Mouse (Mus musculus) hindbrain, embryonic 14.5 days (tissue): ENCODE measurements around the gene Cdyl. TPM values are rescaled to one million over a fixed set of nuclear protein-coding genes. Genes with fewer than 3 reads are reported as not detected.
A peak's percentile ranks its signal among the peaks of the same experiment; 100 is the strongest.

Experiments used
- ATAC-seq: fragments of 200-750 bp; cut with Nextera tagmentation; 2 replicates; pipeline ENCODE4 v1.8.0; 2017; ENCODE audit warnings: moderate number of reproducible peaks, mild to moderate bottlenecking, moderate TSS enrichment, moderate library complexity; ENCODE audit not compliant: low FRiP score
- DNase-seq: peaks from one replicate; pipeline ENCODE4 v3.0.0-alpha.2; 2015; ENCODE audit warnings: low spot score
- H3K27ac ChIP-seq: fragments of 300-500 bp; sonication (generic); 2 replicates; pipeline ENCODE4 v1.5.1; 2014; ENCODE audit warnings: mild to moderate bottlenecking, moderate library complexity
- H3K27me3 ChIP-seq: fragments of 300-500 bp; sonication (generic); 2 replicates; pipeline ENCODE4 v1.6.1; 2014; ENCODE audit warnings: mild to moderate bottlenecking, low read length, mixed read lengths; ENCODE audit not compliant: control insufficient read depth, insufficient read depth
- H3K36me3 ChIP-seq: fragments of 300-500 bp; sonication (generic); replicated peaks from 2 replicates; pipeline ENCODE4 v1.6.1; 2014; ENCODE audit not compliant: control insufficient read depth, insufficient read depth
- H3K4me1 ChIP-seq: fragments of 300-500 bp; sonication (generic); replicated peaks from 2 replicates; pipeline ENCODE4 v1.6.1; 2014; ENCODE audit warnings: antibody characterized with exemption, low read length, mixed read lengths; ENCODE audit not compliant: control insufficient read depth, insufficient read depth
- H3K4me2 ChIP-seq: fragments of 300-500 bp; sonication (generic); replicated peaks from 2 replicates; pipeline ENCODE4 v1.6.1; 2014; ENCODE audit warnings: mild to moderate bottlenecking, moderate library complexity
- H3K4me3 ChIP-seq: fragments of 300-500 bp; sonication (generic); replicated peaks from 2 replicates; pipeline ENCODE4 v1.5.1; 2014; ENCODE audit warnings: mild to moderate bottlenecking, low read length
- H3K9ac ChIP-seq: fragments of 300-500 bp; sonication (generic); 2 replicates; pipeline ENCODE4 v1.6.1; 2014
- H3K9me3 ChIP-seq: fragments of 300-500 bp; sonication (generic); 2 replicates; pipeline ENCODE4 v1.6.1; 2016; ENCODE audit warnings: low read length; ENCODE audit not compliant: control insufficient read depth
- WGBS: fragments of 180-500 bp; shearing (Covaris S2); extraction: QIAGEN DNeasy Blood & Tissue Kit; methylation state at CpG from one replicate; pipeline ENCODE4 v1.1.7; 2014; 5-methylcytosine and 5-hydroxymethylcytosine counted together
- polyA plus RNA-seq: library from polyadenylated mRNA; unstranded; fragments of >200 nt; fragmentation: Nextera tagmentation; extraction: Ambion mirVana; gene quantifications from 2 replicates; pipeline ENCODE4 v1.2.1, GENCODE M21; 2014

Gene Cdyl
- polyA plus RNA-seq, 1 experiment from 2014 or later, result 9.4 TPM

DNA sequence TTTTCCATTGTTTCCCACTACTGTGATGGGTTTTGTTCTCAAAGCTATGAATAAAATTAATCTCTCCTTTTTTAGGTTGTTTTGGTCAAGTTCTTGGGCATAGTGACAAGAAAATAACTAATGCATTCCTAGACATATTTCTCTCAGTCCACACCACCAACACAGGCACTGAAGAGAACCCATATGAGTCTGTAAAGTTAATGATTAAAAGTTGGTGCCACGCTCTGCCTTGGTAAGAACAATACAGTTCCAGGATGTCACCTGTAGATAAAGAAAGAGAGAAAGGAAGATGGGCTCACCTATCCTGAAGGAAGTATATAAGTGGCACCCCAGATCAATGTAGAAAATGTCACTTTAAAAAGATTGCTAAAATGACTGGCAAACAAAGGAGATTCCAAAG, 32.3 kb upstream of the Cdyl start:
- Histone ChIP-seq H3K4me3 (no peak overlapping the region), H3K9ac (no peak overlapping the region), H3K27me3 (no peaks in the 10 kb centered on the region), H3K27ac (no peak overlapping the region), H3K9me3 (no peaks in the 10 kb centered on the region), H3K4me1 (no peaks in the 10 kb centered on the region), H3K36me3 (no peaks in the 10 kb centered on the region), H3K4me2 (no peak overlapping the region)
- no peak for DNase-seq
- no peak for ATAC-seq
- 85% methylated on average over 1 of the region's 1 CpGs for WGBS

- no peak for DNase-seq
- Histone ChIP-seq H3K36me3 (no peaks in the 10 kb centered on the region), H3K27me3 (no peaks in the 10 kb centered on the region), H3K9ac (no peak overlapping the region), H3K27ac (no peak overlapping the region), H3K4me3 (no peak overlapping the region), H3K4me1 (no peaks in the 10 kb centered on the region), H3K9me3 (peaks cover 5% of the 10 kb centered on the region; the same call in 1 of the 2 replicates), H3K4me2 (no peak overlapping the region)
- no peak for ATAC-seq
- 78% methylated on average over 1 of the region's 1 CpGs for WGBS
These were observed 12.4 kb upstream of the Cdyl start for GRCm38 (mm10) chr13:35647132-35647823.

DNA sequence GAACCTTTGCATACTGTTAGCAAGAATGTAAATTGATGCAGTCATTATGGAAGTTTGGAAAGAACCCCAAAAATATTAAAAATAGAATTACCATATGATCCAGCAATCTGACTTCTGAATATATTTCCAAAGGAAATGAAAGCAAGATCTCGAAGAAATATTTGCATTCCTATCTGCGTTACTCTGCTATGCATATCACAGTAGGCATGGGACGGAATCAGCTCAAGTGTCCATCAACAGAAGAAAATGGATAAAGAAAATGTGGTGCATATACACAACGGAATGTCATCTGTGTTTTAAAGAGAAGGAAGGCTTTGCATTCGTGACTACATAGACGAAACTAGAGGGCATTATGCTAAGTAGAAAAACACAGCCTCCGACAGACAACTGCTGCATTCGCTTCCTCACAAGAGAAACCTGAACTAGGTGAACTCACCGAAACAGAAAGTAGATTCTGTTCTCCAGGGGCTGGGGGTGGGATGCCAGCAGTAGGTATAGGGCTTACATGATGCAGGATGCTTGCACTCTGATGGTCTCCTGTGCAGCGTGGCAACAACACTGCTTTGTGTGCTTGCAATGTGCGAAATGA, 9.3 kb upstream of the Cdyl start:
- Histone ChIP-seq H3K4me3 (no peak overlapping the region), H3K9me3 (peaks cover 5% of the 10 kb centered on the region; the same call in 1 of the 2 replicates), H3K36me3 (no peaks in the 10 kb centered on the region), H3K4me1 (no peaks in the 10 kb centered on the region), H3K27me3 (no peaks in the 10 kb centered on the region), H3K4me2 (no peak overlapping the region), H3K9ac (no peak overlapping the region), H3K27ac (no peak overlapping the region)
- DNase-seq (no peak), ATAC-seq (no peak)
- WGBS, result 89% methylated on average over 11 of the region's 11 CpGs

GRCm38 (mm10) chr13:35652851-35653250, 6.8 kb upstream of the Cdyl start:
- no peaks in the 10 kb centered on the region for H3K4me1 ChIP-seq
- no peaks in the 10 kb centered on the region for H3K27me3 ChIP-seq
- no peak overlapping the region for H3K4me2 ChIP-seq
- H3K9me3 ChIP-seq, result no peaks in the 10 kb centered on the region
- no peak for ATAC-seq
- no peak overlapping the region for H3K27ac ChIP-seq
- whole genome bisulfite sequencing, result 90% methylated on average over 4 of the region's 4 CpGs
- DNase-seq, result no peak
- H3K36me3 ChIP-seq, result no peaks in the 10 kb centered on the region
- H3K9ac ChIP-seq, result no peak overlapping the region
- no peak overlapping the region for H3K4me3 ChIP-seq

- Histone ChIP-seq H3K36me3 (no peaks in the 10 kb centered on the region), H3K4me1 (no peaks in the 10 kb centered on the region), H3K27me3 (no peaks in the 10 kb centered on the region), H3K9me3 (no peaks in the 10 kb centered on the region), H3K27ac (no peak overlapping the region), H3K4me2 (no peak overlapping the region), H3K4me3 (no peak overlapping the region), H3K9ac (no peak overlapping the region)
- no peak for DNase-seq
- WGBS, result 96% methylated on average over 2 of the region's 2 CpGs
- ATAC-seq, result no peak
These were observed 2.8 kb upstream of the Cdyl start for GRCm38 (mm10) chr13:35656853-35657252.

DNA sequence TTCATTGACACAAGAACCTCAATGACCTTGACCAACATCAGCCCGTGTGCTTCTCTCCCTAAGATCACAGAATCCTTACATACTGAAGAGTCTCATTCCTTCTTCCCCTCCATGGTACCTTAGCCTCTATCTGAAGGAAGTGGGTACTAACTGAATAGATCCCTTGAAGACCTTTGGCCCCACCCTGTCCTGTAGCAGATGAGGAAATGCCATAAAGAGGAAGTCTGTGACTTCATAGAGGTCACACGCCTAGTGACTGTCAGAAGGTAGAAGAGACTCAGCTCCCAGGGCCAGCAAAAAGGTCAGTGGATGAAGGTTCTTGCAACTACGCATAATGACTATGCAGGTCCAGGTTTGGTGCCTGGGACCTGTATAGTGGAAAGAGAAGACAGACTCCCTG, 5.8 kb downstream of the Cdyl start:
- no peak overlapping the region for H3K4me2 ChIP-seq
- H3K9me3 ChIP-seq, result no peaks in the 10 kb centered on the region
- H3K9ac ChIP-seq, result no peak overlapping the region
- no peak overlapping the region for H3K4me3 ChIP-seq
- DNase-seq (no peak), ATAC-seq (no peak)
- H3K27ac ChIP-seq, result no peak overlapping the region
- H3K36me3 ChIP-seq, result no peaks in the 10 kb centered on the region
- WGBS, result 92% methylated on average over 3 of the region's 3 CpGs
- no peaks in the 10 kb centered on the region for H3K4me1 ChIP-seq
- H3K27me3 ChIP-seq, result no peaks in the 10 kb centered on the region

DNA sequence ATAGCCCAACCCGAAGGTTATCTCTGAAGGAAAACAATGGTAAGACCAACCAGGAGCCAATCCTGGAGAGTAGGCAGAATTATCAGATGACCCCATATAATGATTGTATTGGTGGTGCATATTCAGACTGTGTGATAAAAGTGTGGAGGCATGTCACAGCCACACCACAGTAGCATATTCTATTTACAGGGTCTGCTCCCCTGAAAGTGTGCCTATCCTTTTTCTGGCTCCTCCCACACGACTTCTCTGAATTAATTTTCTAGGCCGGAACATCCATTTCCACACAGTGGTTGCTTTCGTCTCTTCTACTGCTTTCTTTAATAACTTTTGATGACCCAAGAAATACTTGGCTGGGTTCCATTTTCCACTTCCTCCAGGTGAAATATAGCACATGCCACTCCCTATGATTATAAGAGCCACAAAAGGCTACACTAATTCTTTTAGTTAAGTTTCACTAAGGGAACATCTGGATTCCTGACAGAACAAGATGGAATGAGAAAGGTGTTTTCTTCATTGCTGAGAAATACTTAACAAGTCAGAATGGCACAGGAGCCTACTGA, 10.4 kb downstream of the Cdyl start:
- Histone ChIP-seq H3K4me3 (no peak overlapping the region), H3K9ac (no peak overlapping the region), H3K9me3 (no peaks in the 10 kb centered on the region), H3K4me1 (no peaks in the 10 kb centered on the region), H3K4me2 (no peak overlapping the region), H3K27ac (no peak overlapping the region), H3K27me3 (no peaks in the 10 kb centered on the region), H3K36me3 (no peaks in the 10 kb centered on the region)
- DNase-seq, result no peak
- ATAC-seq, result no peak
- WGBS, result 88% methylated on average over 4 of the region's 4 CpGs

DNA sequence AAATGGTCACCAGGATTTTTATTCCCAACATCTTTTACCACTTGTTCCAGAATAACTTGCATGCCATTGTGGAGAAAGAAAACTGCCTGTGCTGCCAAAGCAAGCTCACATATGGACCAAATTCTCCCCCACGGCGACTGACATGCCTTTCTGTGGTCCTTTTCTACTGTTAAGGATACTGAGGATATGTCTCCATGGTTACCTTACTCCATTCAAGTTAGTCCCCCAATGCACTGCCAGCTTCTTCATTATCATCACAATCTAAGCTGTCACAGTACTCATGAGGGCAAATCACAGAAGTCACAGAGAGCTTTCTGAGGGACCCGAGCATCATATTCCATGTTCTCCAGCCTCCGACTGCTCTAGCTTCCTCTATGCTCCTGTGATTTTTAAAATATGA, 11.2 kb downstream of the Cdyl start:
- DNase-seq (no peak), ATAC-seq (peak; percentile 55; the same call in 1 of the 2 replicates)
- Histone ChIP-seq H3K27ac (no peak overlapping the region), H3K9ac (no peak overlapping the region), H3K4me2 (no peak overlapping the region), H3K4me3 (no peak overlapping the region), H3K9me3 (no peaks in the 10 kb centered on the region), H3K4me1 (no peaks in the 10 kb centered on the region), H3K36me3 (no peaks in the 10 kb centered on the region), H3K27me3 (no peaks in the 10 kb centered on the region)
- 19% methylated on average over 4 of the region's 4 CpGs for WGBS

DNA sequence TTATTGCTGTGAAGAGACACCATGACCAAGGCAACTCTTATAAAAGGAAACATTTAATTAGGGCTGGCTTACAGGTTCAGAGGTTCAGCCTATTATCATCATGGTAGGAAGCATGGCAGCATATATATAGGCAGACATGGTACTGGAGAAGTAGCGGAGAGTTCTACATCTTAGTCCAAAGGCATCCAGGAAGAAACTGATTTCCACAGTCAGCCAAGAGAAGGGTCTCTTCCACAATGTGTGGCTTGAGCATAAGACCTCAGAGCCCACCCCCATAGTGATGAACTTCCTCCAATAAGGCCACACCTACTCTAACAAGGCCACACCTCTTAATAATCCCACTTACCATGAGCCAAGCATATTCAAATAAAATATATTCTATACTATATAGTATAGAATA, 17.3 kb downstream of the Cdyl start:
- no peaks in the 10 kb centered on the region for H3K9me3 ChIP-seq
- WGBS, result 93% methylated on average over 1 of the region's 1 CpGs
- H3K36me3 ChIP-seq, result no peaks in the 10 kb centered on the region
- H3K27me3 ChIP-seq, result no peaks in the 10 kb centered on the region
- no peak overlapping the region for H3K4me3 ChIP-seq
- no peak overlapping the region for H3K9ac ChIP-seq
- DNase-seq, result no peak
- no peak overlapping the region for H3K27ac ChIP-seq
- H3K4me1 ChIP-seq, result no peaks in the 10 kb centered on the region
- no peak overlapping the region for H3K4me2 ChIP-seq
- ATAC-seq, result no peak
